Mouse (Mus musculus) right cerebral cortex, postnatal 14 days (tissue): Measurements from ENCODE around the gene Ralgps1.

ENCODE experiments used
- DNase-seq: peaks from one replicate; pipeline ENCODE4 v3.0.0; 2022

Gene Ralgps1

GRCm38 (mm10) chr2:33169445-33169844, 201.8 kb downstream of the Ralgps1 start:
- DNase-seq: no peak

- no peak for DNase-seq
Observed at GRCm38 (mm10) chr2:33167060-33167459, 204.2 kb downstream of the Ralgps1 start.

GRCm38 (mm10) chr2:33165710-33166374, 205.4 kb downstream of the Ralgps1 start:
- no peak for DNase-seq

GRCm38 (mm10) chr2:33165229-33165628, 206.1 kb downstream of the Ralgps1 start:
- no peak for DNase-seq

- no peak for DNase-seq
Observed at GRCm38 (mm10) chr2:33164646-33165045, 206.6 kb downstream of the Ralgps1 start.

- no peak for DNase-seq
Observed at GRCm38 (mm10) chr2:33162126-33162525, 209.2 kb downstream of the Ralgps1 start.

- no peak for DNase-seq
Observed at GRCm38 (mm10) chr2:33160326-33160973, 210.8 kb downstream of the Ralgps1 start.

- DNase-seq: no peak
Observed at GRCm38 (mm10) chr2:33159593-33159992, 211.7 kb downstream of the Ralgps1 start.

- no peak for DNase-seq
Observed at GRCm38 (mm10) chr2:33158895-33159294, 212.4 kb downstream of the Ralgps1 start.

GRCm38 (mm10) chr2:33156283-33156781, 215.0 kb downstream of the Ralgps1 start:
- DNase-seq: no peak

GRCm38 (mm10) chr2:33154751-33155372, 216.4 kb downstream of the Ralgps1 start:
- peak; percentile 73 for DNase-seq

- no peak for DNase-seq
Observed at GRCm38 (mm10) chr2:33146994-33147393, 224.3 kb downstream of the Ralgps1 start.

- no peak for DNase-seq
Observed at GRCm38 (mm10) chr2:33143292-33143691, 228.0 kb downstream of the Ralgps1 start.

GRCm38 (mm10) chr2:33138491-33138890, 232.8 kb downstream of the Ralgps1 start:
- no peak for DNase-seq

- no peak for DNase-seq
Observed at GRCm38 (mm10) chr2:33137731-33138130, 233.6 kb downstream of the Ralgps1 start.

- DNase-seq: no peak
Observed at GRCm38 (mm10) chr2:33137244-33137643, 234.0 kb downstream of the Ralgps1 start.

- DNase-seq: no peak
Observed at GRCm38 (mm10) chr2:33136366-33136765, 234.9 kb downstream of the Ralgps1 start.

GRCm38 (mm10) chr2:33134766-33135490, 236.4 kb downstream of the Ralgps1 start:
- DNase-seq: no peak

- no peak for DNase-seq
Observed at GRCm38 (mm10) chr2:33132306-33132705, 239.0 kb downstream of the Ralgps1 start.

GRCm38 (mm10) chr2:33131500-33132092, 239.7 kb downstream of the Ralgps1 start, which contains the start of gene Garnl3:
Garnl3 (minus strand) TSS chr2:33131654.
- DNase-seq: peak; percentile 63

GRCm38 (mm10) chr2:33130526-33131483, 240.5 kb downstream of the Ralgps1 start:
- peak; percentile 96 for DNase-seq

GRCm38 (mm10) chr2:33130141-33130525, 241.2 kb downstream of the Ralgps1 start:
- DNase-seq: no peak
